Mouse (Mus musculus) liver, embryonic 14.5 days (tissue): ENCODE measurements around the gene Zdhhc17.

Experiments
- CTCF ChIP-seq: IDR thresholded peaks from 2 replicates; pipeline ENCODE4 v1.5.1; 2016; ENCODE audit warnings: antibody characterized with exemption, low read depth, control low read depth
- EP300 ChIP-seq: IDR thresholded peaks from 2 replicates; pipeline ENCODE4 v1.6.1; 2016; ENCODE audit warnings: antibody characterized with exemption, low read depth

GRCm38 (mm10) chr10:110919531-110920343, 90.2 kb downstream of the Zdhhc17 start, which contains the start of gene Csrp2:
- TF ChIP-seq EP300 (no peak), CTCF (no peak)
